Mouse (Mus musculus) small intestine, adult 2 months (tissue): Measurements from ENCODE around the gene Zdhhc9. TPM values are rescaled to one million over a fixed set of nuclear protein-coding genes. Genes with fewer than 3 reads are reported as not detected.

Source experiments
- H3K27ac ChIP-seq: fragments of 200-500 bp; 2 replicates; pipeline ENCODE4 v1.5.1; 2012; ENCODE audit warnings: low read depth, low read length, control low read depth, inconsistent platforms; ENCODE audit not compliant: insufficient read depth
- H3K27me3 ChIP-seq: fragments of 200-500 bp; 2 replicates; pipeline ENCODE4 v1.6.1; 2012; ENCODE audit warnings: mild to moderate bottlenecking, moderate library complexity, low read length, inconsistent platforms; ENCODE audit not compliant: control insufficient read depth, insufficient read depth
- H3K36me3 ChIP-seq: fragments of 200-500 bp; 2 replicates; pipeline ENCODE4 v1.6.1; 2012; ENCODE audit warnings: mild to moderate bottlenecking, low read length, control low read depth, inconsistent platforms; ENCODE audit not compliant: control insufficient read depth, insufficient read depth
- H3K4me1 ChIP-seq: fragments of 200-500 bp; 2 replicates; pipeline ENCODE4 v1.6.1; 2012; ENCODE audit warnings: low read length, inconsistent platforms, mixed read lengths; ENCODE audit not compliant: control insufficient read depth, insufficient read depth, insufficient read length
- H3K4me3 ChIP-seq: fragments of 200-500 bp; 2 replicates; pipeline ENCODE4 v1.5.1; 2012; ENCODE audit warnings: low read depth, mild to moderate bottlenecking, control low read depth, inconsistent platforms, low read length, moderate library complexity
- CTCF ChIP-seq: fragments of 200-500 bp; IDR thresholded peaks from 2 replicates; pipeline ENCODE4 v1.5.1; 2012; ENCODE audit warnings: low read depth, mild to moderate bottlenecking, control low read depth, inconsistent platforms, low read length, moderate library complexity, mixed read lengths; ENCODE audit not compliant: insufficient replicate concordance, insufficient read length; ENCODE audit errors: extremely low read depth
- POLR2A ChIP-seq: fragments of 200-500 bp; IDR thresholded peaks from 2 replicates; pipeline ENCODE4 v1.6.1; 2012; ENCODE audit warnings: low read depth, mild to moderate bottlenecking, control low read depth, inconsistent platforms, low read length, moderate library complexity
- WGBS: fragments of 180-500 bp; shearing (Covaris S2); methylation state at CpG from one replicate; pipeline ENCODE4 v1.1.7; 2018; 5-methylcytosine and 5-hydroxymethylcytosine counted together
- polyA plus RNA-seq: library from polyadenylated mRNA; depleted of rRNA; stranded (reverse); fragments of >200 nt; gene quantifications from 2 replicates; pipeline ENCODE4 v1.2.3, GENCODE M21; 2012

Gene Zdhhc9
- polyA plus RNA-seq, 1 experiment = 36.2 TPM

DNA sequence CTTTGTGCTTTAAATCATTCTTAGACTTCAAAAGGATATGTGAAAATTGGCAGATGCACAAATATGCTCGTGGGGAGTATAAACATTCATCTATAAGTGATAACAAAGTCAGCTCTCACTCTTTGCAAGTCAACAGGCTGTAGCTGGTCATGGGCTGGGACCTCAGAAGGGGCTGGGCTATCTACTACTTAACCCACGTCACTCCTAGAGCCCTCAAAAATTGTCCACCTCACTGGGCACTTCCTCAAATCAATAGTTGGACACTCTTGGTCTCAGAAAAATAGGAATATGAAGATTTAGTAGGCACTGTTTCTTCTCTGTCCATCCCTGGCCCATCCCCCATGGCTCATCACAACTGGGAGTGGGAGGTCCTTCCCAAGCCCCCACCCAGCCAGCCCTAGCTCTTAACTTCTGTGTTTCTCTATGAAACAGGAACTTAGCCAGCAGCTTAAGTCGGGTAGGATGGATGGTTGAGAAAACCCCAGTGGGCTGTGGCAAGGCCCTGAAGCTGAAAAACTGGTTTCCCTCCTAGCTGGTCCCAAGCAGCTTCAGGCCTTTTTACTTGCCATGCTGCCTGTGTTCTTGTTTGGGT is 68.3 kb downstream of the Zdhhc9 start:
- Histone ChIP-seq H3K27ac (peak overlapping the region; percentile 81), H3K4me3 (no peak overlapping the region), H3K4me1 (peaks cover 20% of the 10 kb centered on the region; the same call in 1 of the 2 replicates), H3K27me3 (no peaks in the 10 kb centered on the region), H3K36me3 (no peaks in the 10 kb centered on the region)
- WGBS = 20% methylated on average over 3 of the region's 3 CpGs
- TF ChIP-seq POLR2A (no peak), CTCF (no peak)

DNA sequence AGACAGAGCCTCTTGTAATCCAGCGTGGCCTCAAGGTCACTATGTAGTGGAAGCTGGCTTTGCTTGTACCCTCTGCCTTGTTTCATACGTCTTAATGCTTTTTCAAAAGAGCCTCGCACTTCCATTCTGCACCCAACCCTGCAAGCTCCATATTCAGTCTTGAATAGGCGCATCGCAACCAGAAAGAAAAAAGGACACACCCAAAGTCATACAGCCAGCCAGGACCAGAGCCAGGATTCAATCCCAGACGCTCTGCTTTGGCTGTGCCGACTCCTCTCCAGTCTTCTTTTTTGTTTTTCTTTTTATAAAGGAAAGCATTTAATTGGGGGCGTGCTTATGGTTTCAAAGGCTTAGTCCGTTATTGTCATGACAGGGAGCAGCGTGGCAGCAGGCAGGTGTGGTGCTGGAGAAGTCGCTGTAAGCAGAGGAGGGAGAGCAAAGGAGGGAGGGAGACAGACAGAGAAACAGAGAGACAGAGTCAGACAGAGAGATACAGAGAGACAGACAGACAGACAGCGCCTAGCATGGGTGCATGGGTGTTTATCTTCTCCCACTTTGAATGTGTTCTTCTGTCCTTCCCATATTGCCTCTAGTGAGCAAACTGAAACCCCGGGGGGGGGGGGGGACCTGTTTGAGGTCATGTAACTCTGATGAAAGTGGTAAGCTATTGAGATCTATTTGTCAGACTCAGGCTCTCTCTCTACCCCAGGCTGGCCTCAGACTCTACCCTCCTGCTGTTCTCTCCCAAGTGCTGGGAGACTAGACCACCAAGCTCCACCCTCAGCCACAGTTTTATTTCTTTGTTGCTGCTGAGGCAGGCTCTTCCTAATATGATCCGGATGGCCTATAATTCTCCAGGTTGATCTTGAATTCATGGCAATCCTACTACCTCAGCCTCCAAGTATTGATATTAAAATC is 69.1 kb downstream of the Zdhhc9 start:
- Histone ChIP-seq H3K4me1 (peaks cover 20% of the 10 kb centered on the region; the same call in 1 of the 2 replicates), H3K27me3 (no peaks in the 10 kb centered on the region), H3K27ac (peak overlapping the region; percentile 81; the same call in 1 of the 2 replicates), H3K4me3 (no peak overlapping the region), H3K36me3 (no peaks in the 10 kb centered on the region)
- WGBS = 33% methylated on average over 14 of the region's 14 CpGs
- TF ChIP-seq CTCF = no peak

DNA sequence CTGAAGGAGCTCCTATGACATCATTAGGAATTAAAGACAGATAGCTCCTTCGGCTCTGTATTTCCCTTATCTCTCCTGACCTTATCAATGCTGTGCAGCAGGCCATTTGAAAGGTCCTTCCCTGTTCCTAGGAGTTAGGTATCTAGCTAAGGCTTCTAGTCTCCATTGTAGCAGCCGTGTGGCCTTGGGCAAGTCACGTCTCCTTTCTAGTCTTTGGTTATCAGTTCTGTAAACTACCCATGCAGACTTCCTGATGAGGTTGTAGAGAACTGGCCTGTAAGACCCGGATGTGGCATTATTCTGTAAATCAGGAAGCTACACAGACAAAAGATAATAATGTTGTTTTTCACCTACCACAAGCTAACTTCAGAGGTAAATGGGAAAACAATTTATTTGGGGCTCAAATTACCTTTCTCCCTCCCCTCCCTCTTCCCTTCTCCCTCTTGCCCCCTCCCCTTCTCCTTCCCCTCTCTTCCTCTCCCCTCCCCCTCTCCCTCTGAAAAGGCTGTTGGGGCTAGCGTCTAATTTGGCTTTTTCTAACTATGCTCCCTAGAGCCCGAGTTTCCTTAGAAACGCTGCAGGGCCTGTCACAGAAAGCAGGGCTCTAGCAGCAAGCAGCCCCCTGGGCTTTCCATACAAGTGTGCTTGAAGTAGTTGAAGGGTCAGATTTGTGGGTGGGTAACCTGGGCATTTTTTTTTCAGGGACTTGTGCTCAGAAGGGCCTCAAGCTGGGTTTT is 70.0 kb downstream of the Zdhhc9 start:
- peaks cover 20% of the 10 kb centered on the region; the same call in 1 of the 2 replicates for H3K4me1 ChIP-seq
- TF ChIP-seq CTCF (no peak), POLR2A (no peak)
- H3K27me3 ChIP-seq = no peaks in the 10 kb centered on the region
- 45% methylated on average over 7 of the region's 7 CpGs for WGBS
- peak overlapping the region; percentile 24; the same call in 1 of the 2 replicates for H3K4me3 ChIP-seq
- H3K27ac ChIP-seq = 0 out of 2 replicates have a peak overlapping the region, but pooled peaks have one; percentile 4
- no peaks in the 10 kb centered on the region for H3K36me3 ChIP-seq

DNA sequence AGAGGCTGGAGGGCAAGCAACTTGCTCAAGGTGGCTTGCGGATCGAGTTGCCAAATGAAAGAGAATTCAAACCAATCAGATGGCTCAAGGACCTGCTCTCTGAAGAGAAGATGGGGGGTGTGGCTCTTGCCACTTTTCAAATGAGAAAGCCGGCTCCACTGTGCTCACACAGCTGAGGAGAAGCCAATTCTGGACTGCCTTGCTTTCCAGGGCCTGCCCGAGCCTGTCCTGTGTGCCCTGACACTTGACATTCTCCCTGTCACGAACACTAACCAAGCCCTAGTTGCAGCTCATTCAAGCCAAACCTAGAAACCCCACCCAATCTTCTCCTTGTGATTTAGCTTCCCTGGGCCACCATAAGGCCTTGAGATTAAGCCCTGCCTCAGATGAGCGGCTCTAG is 70.7 kb downstream of the Zdhhc9 start:
- no peaks in the 10 kb centered on the region for H3K36me3 ChIP-seq
- TF ChIP-seq POLR2A (no peak), CTCF (no peak)
- peaks cover 20% of the 10 kb centered on the region; the same call in 1 of the 2 replicates for H3K4me1 ChIP-seq
- WGBS = 77% methylated on average over 6 of the region's 6 CpGs
- no peak overlapping the region for H3K4me3 ChIP-seq
- no peak overlapping the region for H3K27ac ChIP-seq
- H3K27me3 ChIP-seq = no peaks in the 10 kb centered on the region

DNA sequence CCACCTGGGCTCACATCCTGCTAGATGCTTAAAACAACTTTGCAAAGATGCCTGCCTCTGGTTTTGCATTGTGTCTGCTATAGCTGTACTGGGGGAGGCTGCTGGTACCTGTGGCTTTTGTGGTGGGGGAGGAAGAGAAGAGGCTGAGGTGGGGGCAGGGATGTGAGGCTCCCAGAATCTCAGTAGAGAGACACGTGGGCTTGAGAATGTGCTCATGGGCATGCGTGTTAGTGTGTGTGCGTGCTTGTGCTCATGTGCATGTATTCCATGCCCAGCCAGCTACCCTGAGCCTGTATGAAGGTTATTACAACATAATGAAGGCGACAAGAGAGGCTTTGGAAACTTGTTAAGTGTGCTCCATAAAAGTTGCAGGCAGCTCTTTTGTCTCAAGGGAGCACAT is 71.7 kb downstream of the Zdhhc9 start:
- Histone ChIP-seq H3K36me3 (no peaks in the 10 kb centered on the region), H3K4me3 (no peak overlapping the region), H3K4me1 (peaks cover 11% of the 10 kb centered on the region; the same call in 1 of the 2 replicates), H3K27ac (no peak overlapping the region), H3K27me3 (no peaks in the 10 kb centered on the region)
- 90% methylated on average over 4 of the region's 4 CpGs for WGBS
- TF ChIP-seq POLR2A (no peak), CTCF (no peak)

DNA sequence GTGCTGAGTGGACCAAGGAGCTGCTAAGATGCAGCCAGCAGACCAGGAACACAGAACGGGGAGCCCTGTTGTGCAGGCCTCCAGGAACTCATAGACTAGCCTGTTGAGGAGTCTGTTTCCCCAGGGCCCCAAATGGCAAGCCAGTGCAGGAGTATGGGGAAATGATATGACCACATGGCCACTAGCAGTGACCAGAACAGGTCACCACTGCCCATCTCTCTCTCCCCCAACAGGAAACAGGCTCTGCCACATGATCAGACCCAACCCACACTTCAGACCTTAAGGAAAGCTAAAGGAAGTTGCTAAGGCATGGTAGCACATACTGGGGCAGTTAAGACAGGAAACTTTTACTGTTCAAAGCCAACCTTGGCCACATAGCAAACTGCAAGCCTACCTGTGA is 79.5 kb downstream of the Zdhhc9 start:
- no peak overlapping the region for H3K27ac ChIP-seq
- WGBS = 73% methylated on average over 1 of the region's 1 CpGs
- H3K4me3 ChIP-seq = no peak overlapping the region
- peaks cover 4% of the 10 kb centered on the region for H3K36me3 ChIP-seq
- H3K4me1 ChIP-seq = no peaks in the 10 kb centered on the region
- TF ChIP-seq CTCF (no peak), POLR2A (no peak)
- H3K27me3 ChIP-seq = no peaks in the 10 kb centered on the region
